Mouse (Mus musculus): Measurements from ENCODE around the gene Olfr924.

GRCm38 (mm10) chr9:38826245-38826644 is 18.0 kb upstream of the Olfr924 start, which contains the start of gene Olfr923:
- TF ChIP-seq CTCF (IDR thresholded peaks at IDR 0.05): no peak
- no peak for TF ChIP-seq EP300 (IDR thresholded peaks at IDR 0.05; ENCODE audit: insufficient read depth, low read depth, low read length)

All from heart, adult 2 months (tissue).